Mouse (Mus musculus) midbrain, embryonic 11.5 days (tissue): Measurements from ENCODE around the gene Gng12. TPM values are rescaled to one million over a fixed set of nuclear protein-coding genes. Genes with fewer than 3 reads are reported as not detected.

ENCODE experiments used
- ATAC-seq: fragments of 200-750 bp; cut with Nextera tagmentation; 2 replicates; pipeline ENCODE4 v1.8.0; 2017; ENCODE audit warnings: moderate TSS enrichment, moderate library complexity; ENCODE audit not compliant: low FRiP score
- DNase-seq: peaks from one replicate; pipeline ENCODE4 v3.0.0; 2015; ENCODE audit warnings: low spot score; ENCODE audit errors: missing footprints
- H3K27ac ChIP-seq: fragments of 300-500 bp; sonication (generic); 2 replicates; pipeline ENCODE4 v1.5.1; 2014; ENCODE audit warnings: low read depth, low read length
- H3K27me3 ChIP-seq: fragments of 300-500 bp; sonication (generic); 2 replicates; pipeline ENCODE4 v1.6.1; 2014; ENCODE audit warnings: mild to moderate bottlenecking, low read length, moderate library complexity, mixed read lengths; ENCODE audit not compliant: control insufficient read depth, insufficient read depth
- H3K36me3 ChIP-seq: fragments of 300-500 bp; sonication (generic); 2 replicates; pipeline ENCODE4 v1.6.1; 2014; ENCODE audit warnings: mild to moderate bottlenecking, low read length, moderate library complexity, mixed read lengths; ENCODE audit not compliant: control insufficient read depth, insufficient read depth
- H3K4me1 ChIP-seq: fragments of 300-500 bp; sonication (generic); 2 replicates; pipeline ENCODE4 v1.6.1; 2014; ENCODE audit warnings: low read length; ENCODE audit not compliant: control insufficient read depth, insufficient read depth
- H3K4me2 ChIP-seq: fragments of 300-500 bp; sonication (generic); 2 replicates; pipeline ENCODE4 v1.6.1; 2014; ENCODE audit warnings: mild to moderate bottlenecking, moderate library complexity
- H3K4me3 ChIP-seq: fragments of 300-500 bp; sonication (generic); 2 replicates; pipeline ENCODE4 v1.5.1; 2014; ENCODE audit warnings: low read depth, low read length
- H3K9ac ChIP-seq: fragments of 300-500 bp; sonication (generic); 2 replicates; pipeline ENCODE4 v1.6.1; 2014; ENCODE audit warnings: low read length
- H3K9me3 ChIP-seq: fragments of 300-500 bp; sonication (generic); 2 replicates; pipeline ENCODE4 v1.6.1; 2016; ENCODE audit warnings: low read length; ENCODE audit not compliant: control insufficient read depth
- WGBS: fragments of 180-500 bp; shearing (Covaris S2); extraction: QIAGEN DNeasy Blood & Tissue Kit; methylation state at CpG from one replicate; pipeline ENCODE4 v1.1.7; 2014; 5-methylcytosine and 5-hydroxymethylcytosine counted together
- polyA plus RNA-seq: library from polyadenylated mRNA; unstranded; fragments of >200 nt; fragmentation: Nextera tagmentation; extraction: Ambion mirVana; gene quantifications from 2 replicates; pipeline ENCODE4 v1.2.1, GENCODE M21; 2014

Gene Gng12
- polyA plus RNA-seq, 1 experiment from 2014 or later: 40.8 TPM

GRCm38 (mm10) chr6:66979197-66979596 lies 83.0 kb downstream of the Gng12 start:
- ATAC-seq (no peak), DNase-seq (no peak)
- no peak overlapping the region for H3K27ac ChIP-seq
- H3K4me2 ChIP-seq: no peak overlapping the region
- 96% methylated on average over 1 of the region's 1 CpGs for WGBS
- H3K9ac ChIP-seq: no peak overlapping the region
- H3K9me3 ChIP-seq: no peaks in the 10 kb centered on the region
- H3K36me3 ChIP-seq: no peaks in the 10 kb centered on the region
- no peak overlapping the region for H3K4me3 ChIP-seq
- H3K4me1 ChIP-seq: no peaks in the 10 kb centered on the region
- no peaks in the 10 kb centered on the region for H3K27me3 ChIP-seq

GRCm38 (mm10) chr6:66980040-66980439 lies 83.8 kb downstream of the Gng12 start:
- no peaks in the 10 kb centered on the region for H3K9me3 ChIP-seq
- H3K27ac ChIP-seq: no peak overlapping the region
- WGBS: 88% methylated on average over 4 of the region's 4 CpGs

GRCm38 (mm10) chr6:66981366-66981765 lies 85.2 kb downstream of the Gng12 start:
- DNase-seq: no peak
- no peak overlapping the region for H3K27ac ChIP-seq
- H3K27me3 ChIP-seq: no peaks in the 10 kb centered on the region
- H3K9me3 ChIP-seq: no peaks in the 10 kb centered on the region
- H3K9ac ChIP-seq: no peak overlapping the region
- H3K4me1 ChIP-seq: no peaks in the 10 kb centered on the region
- H3K36me3 ChIP-seq: no peaks in the 10 kb centered on the region
- 94% methylated on average over 3 of the region's 3 CpGs for WGBS
- no peak overlapping the region for H3K4me3 ChIP-seq
- H3K4me2 ChIP-seq: no peak overlapping the region
- no peak for ATAC-seq

More at GRCm38 (mm10) chr6:66980040-66980439, 83.8 kb downstream of the Gng12 start:
- Histone ChIP-seq H3K9ac (no peak overlapping the region), H3K36me3 (no peaks in the 10 kb centered on the region), H3K4me3 (no peak overlapping the region), H3K4me2 (no peak overlapping the region), H3K27me3 (no peaks in the 10 kb centered on the region), H3K4me1 (no peaks in the 10 kb centered on the region)
- ATAC-seq (no peak), DNase-seq (no peak)

GRCm38 (mm10) chr6:66981864-66982263 lies 85.7 kb downstream of the Gng12 start:
- no peak for DNase-seq
- no peaks in the 10 kb centered on the region for H3K36me3 ChIP-seq
- no peak overlapping the region for H3K27ac ChIP-seq
- no peaks in the 10 kb centered on the region for H3K27me3 ChIP-seq
- H3K9ac ChIP-seq: no peak overlapping the region
- H3K4me1 ChIP-seq: no peaks in the 10 kb centered on the region
- H3K9me3 ChIP-seq: no peaks in the 10 kb centered on the region
- ATAC-seq: no peak
- WGBS: 80% methylated on average over 1 of the region's 1 CpGs
- no peak overlapping the region for H3K4me2 ChIP-seq
- no peak overlapping the region for H3K4me3 ChIP-seq

GRCm38 (mm10) chr6:66984079-66984478 lies 87.9 kb downstream of the Gng12 start:
- ATAC-seq (no peak), DNase-seq (no peak)
- H3K36me3 ChIP-seq: no peaks in the 10 kb centered on the region
- 86% methylated on average over 5 of the region's 5 CpGs for WGBS
- no peak overlapping the region for H3K4me2 ChIP-seq
- H3K9me3 ChIP-seq: no peaks in the 10 kb centered on the region
- H3K27me3 ChIP-seq: no peaks in the 10 kb centered on the region
- no peak overlapping the region for H3K4me3 ChIP-seq
- H3K27ac ChIP-seq: no peak overlapping the region
- no peak overlapping the region for H3K9ac ChIP-seq
- H3K4me1 ChIP-seq: no peaks in the 10 kb centered on the region

GRCm38 (mm10) chr6:66984672-66985071 lies 88.5 kb downstream of the Gng12 start:
- Histone ChIP-seq H3K27ac (no peak overlapping the region), H3K9me3 (no peaks in the 10 kb centered on the region), H3K27me3 (no peaks in the 10 kb centered on the region), H3K36me3 (no peaks in the 10 kb centered on the region), H3K4me2 (no peak overlapping the region), H3K4me3 (no peak overlapping the region), H3K4me1 (no peaks in the 10 kb centered on the region), H3K9ac (no peak overlapping the region)
- ATAC-seq (no peak), DNase-seq (no peak)
- 88% methylated on average over 3 of the region's 3 CpGs for WGBS

GRCm38 (mm10) chr6:66985500-66985899 lies 89.3 kb downstream of the Gng12 start:
- Histone ChIP-seq H3K9ac (no peak overlapping the region), H3K9me3 (no peaks in the 10 kb centered on the region), H3K27me3 (no peaks in the 10 kb centered on the region), H3K4me1 (no peaks in the 10 kb centered on the region), H3K4me3 (no peak overlapping the region), H3K27ac (no peak overlapping the region), H3K36me3 (no peaks in the 10 kb centered on the region), H3K4me2 (no peak overlapping the region)
- no peak for ATAC-seq
- WGBS: 81% methylated on average over 7 of the region's 7 CpGs
- no peak for DNase-seq

GRCm38 (mm10) chr6:66986063-66986462 lies 89.9 kb downstream of the Gng12 start:
- no peak for ATAC-seq
- DNase-seq: no peak
- Histone ChIP-seq H3K36me3 (no peaks in the 10 kb centered on the region), H3K9ac (no peak overlapping the region), H3K4me1 (no peaks in the 10 kb centered on the region), H3K9me3 (no peaks in the 10 kb centered on the region), H3K27me3 (no peaks in the 10 kb centered on the region), H3K4me3 (no peak overlapping the region), H3K4me2 (no peak overlapping the region), H3K27ac (no peak overlapping the region)
- WGBS: 84% methylated on average over 12 of the region's 12 CpGs

GRCm38 (mm10) chr6:66987643-66988042 lies 91.4 kb downstream of the Gng12 start:
- H3K4me2 ChIP-seq: no peak overlapping the region
- no peak overlapping the region for H3K27ac ChIP-seq
- no peaks in the 10 kb centered on the region for H3K36me3 ChIP-seq
- DNase-seq: no peak
- no peak overlapping the region for H3K9ac ChIP-seq
- H3K9me3 ChIP-seq: no peaks in the 10 kb centered on the region
- H3K27me3 ChIP-seq: no peaks in the 10 kb centered on the region
- no peaks in the 10 kb centered on the region for H3K4me1 ChIP-seq
- 81% methylated on average over 3 of the region's 3 CpGs for WGBS
- ATAC-seq: no peak
- no peak overlapping the region for H3K4me3 ChIP-seq

- ATAC-seq: no peak
- Histone ChIP-seq H3K4me1 (no peaks in the 10 kb centered on the region), H3K4me3 (no peak overlapping the region), H3K27ac (no peak overlapping the region), H3K4me2 (no peak overlapping the region), H3K36me3 (no peaks in the 10 kb centered on the region), H3K27me3 (no peaks in the 10 kb centered on the region), H3K9me3 (no peaks in the 10 kb centered on the region), H3K9ac (no peak overlapping the region)
- WGBS: 96% methylated on average over 9 of the region's 9 CpGs
- DNase-seq: no peak
Observed at GRCm38 (mm10) chr6:66988363-66988762, 92.2 kb downstream of the Gng12 start.
